In the genomic region with DNA sequence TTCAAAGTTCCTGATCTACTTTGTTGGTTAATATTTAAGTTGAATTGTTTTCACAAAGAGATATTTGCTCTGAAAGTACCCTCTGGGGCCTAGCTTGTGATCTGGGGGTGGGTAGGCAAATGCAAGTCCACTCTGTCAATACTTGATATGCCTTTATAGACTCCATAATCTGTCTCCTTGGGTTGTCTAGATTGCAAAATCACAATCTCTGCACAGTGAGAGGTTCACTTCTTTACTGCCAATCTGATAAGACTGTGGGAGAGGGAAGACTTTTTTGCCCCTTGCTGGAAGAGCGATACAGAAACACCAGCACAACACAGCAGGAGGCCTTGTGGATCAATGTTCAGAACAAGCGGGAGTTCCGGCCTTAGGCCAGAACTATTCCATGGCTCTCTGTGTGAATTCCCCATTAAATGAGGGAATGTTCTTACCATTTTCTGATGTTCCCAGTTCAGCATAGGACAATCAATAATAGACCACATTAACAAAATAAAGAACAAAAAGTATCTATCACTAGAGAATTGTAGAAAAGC, we compare ENCODE assay signal across 23 mouse cellular contexts. TPM values are rescaled to one million over a fixed set of nuclear protein-coding genes. Genes with fewer than 3 reads are reported as not detected.
DNase-seq lines count a peak whose midpoint lies in the region; ATAC-seq and TF ChIP-seq lines count a peak whose summit lies in the region.
"Had no signal": no experiment of that assay in that cellular context is flagged by ENCODE, and none has a peak within 500 bp of the region (broad histone marks: within the 10 kb centered on the region; RNA-seq: fewer than 3 reads in every experiment).

No protein-coding gene starts in this region.

- no peak overlapping the region for H3K9ac ChIP-seq in intestine, embryonic 15.5 days
- no peak overlapping the region for H3K9ac ChIP-seq in intestine, postnatal 0 days (ENCODE audit: low read depth, low read length)
- H3K9ac ChIP-seq in MEL (ENCODE audit: control insufficient read depth, low read depth, low read length, poor library complexity, severe bottlenecking): no peak overlapping the region
- H3K9ac ChIP-seq in forebrain, embryonic 13.5 days: no peak overlapping the region
- H3K9ac ChIP-seq in hindbrain, postnatal 0 days (replicated peaks; ENCODE audit: low read length): no peak overlapping the region
- H3K9ac ChIP-seq: embryonic facial prominence, embryonic 12.5 days had no signal

- no peak for TF ChIP-seq CTCF in intestine, postnatal 0 days (IDR thresholded peaks at IDR 0.05; ENCODE audit: low read depth)
- TF ChIP-seq CTCF in MEL (IDR thresholded peaks at IDR 0.05 in 2 of 3, conservative IDR thresholded peaks at IDR 0.05 in 1 of 3; ENCODE audit: control insufficient read depth in 1 of 3, insufficient read depth in 1 of 3, low read depth in 2 of 3, low read length in 3 of 3, poor library complexity in 1 of 3, severe bottlenecking in 1 of 3): no peak
- no peak for TF ChIP-seq CTCF in small intestine, adult 2 months (IDR thresholded peaks at IDR 0.05; ENCODE audit: extremely low read depth, insufficient read length, insufficient replicate concordance, low read depth, low read length)
- TF ChIP-seq CTCF in hindbrain, postnatal 0 days (IDR thresholded peaks at IDR 0.05; ENCODE audit: low read depth): no peak

- no peak overlapping the region for H3K4me3 ChIP-seq in intestine, embryonic 15.5 days (replicated peaks)
- no peak overlapping the region for H3K4me3 ChIP-seq in intestine, postnatal 0 days (ENCODE audit: low read depth, low read length)
- H3K4me3 ChIP-seq in MEL (ENCODE audit: control insufficient read depth in 1 of 2, insufficient read depth in 1 of 2, low read depth in 2 of 2, low read length in 2 of 2): no peak overlapping the region
- no peak overlapping the region for H3K4me3 ChIP-seq in small intestine, adult 2 months (ENCODE audit: low read depth, low read length)
- H3K4me3 ChIP-seq in forebrain, embryonic 13.5 days: no peak overlapping the region
- H3K4me3 ChIP-seq in hindbrain, postnatal 0 days (ENCODE audit: low read length): no peak overlapping the region
- H3K4me3 ChIP-seq: embryonic facial prominence, embryonic 10.5 days; embryonic facial prominence, embryonic 12.5 days had no signal

- peak; percentile 75 for ATAC-seq in intestine, embryonic 15.5 days
- no peak for ATAC-seq in intestine, postnatal 0 days
- ATAC-seq in forebrain, embryonic 13.5 days: no peak
- no peak for ATAC-seq in hindbrain, postnatal 0 days
- ATAC-seq: CD4-positive, CD25-positive, alpha-beta regulatory T cell, adult 4 months; forebrain, embryonic 14.5 days; forebrain, embryonic 16.5 days had no signal

- WGBS in intestine, embryonic 15.5 days: 72% methylated on average over 3 of the region's 3 CpGs
- 51% methylated on average over 3 of the region's 3 CpGs for WGBS in intestine, postnatal 0 days
- WGBS in small intestine, adult 2 months: 40% methylated on average over 3 of the region's 3 CpGs
- 66% methylated on average over 3 of the region's 3 CpGs for WGBS in forebrain, embryonic 13.5 days
- WGBS in hindbrain, postnatal 0 days: 59% methylated on average over 3 of the region's 3 CpGs

- DNase-seq in MEL (ENCODE audit: low read depth, low spot score) (no peak), ZHBTc4 (ENCODE audit: low read depth, low spot score) (peak; percentile 66)
- DNase-seq in hindbrain, postnatal 0 days (ENCODE audit: low spot score): no peak
- DNase-seq: adrenal gland, adult 2 months; adrenal gland, postnatal 10 days; adrenal gland, postnatal 25 days; B cell, adult 2 months; cerebellum, adult 11 months; cerebellum, adult 18-20 months; cerebellum, adult 8-10 months; cerebellum, adult 9-11 months; cerebellum, postnatal 14 days had no signal

- H3K9me3 ChIP-seq in intestine, embryonic 15.5 days: no peaks in the 10 kb centered on the region
- H3K9me3 ChIP-seq in intestine, postnatal 0 days (ENCODE audit: control insufficient read depth): no peaks in the 10 kb centered on the region
- no peaks in the 10 kb centered on the region for H3K9me3 ChIP-seq in MEL (replicated peaks; ENCODE audit: insufficient read depth, low read length)
- no peaks in the 10 kb centered on the region for H3K9me3 ChIP-seq in forebrain, embryonic 13.5 days (replicated peaks)
- H3K9me3 ChIP-seq in hindbrain, postnatal 0 days (ENCODE audit: low read length): no peaks in the 10 kb centered on the region
- H3K9me3 ChIP-seq: embryonic facial prominence, embryonic 10.5 days; embryonic facial prominence, embryonic 12.5 days; G1E had no signal

- H3K36me3 ChIP-seq in intestine, embryonic 15.5 days: no peaks in the 10 kb centered on the region
- no peaks in the 10 kb centered on the region for H3K36me3 ChIP-seq in intestine, postnatal 0 days (ENCODE audit: control insufficient read depth, insufficient read depth)
- no peaks in the 10 kb centered on the region for H3K36me3 ChIP-seq in MEL (ENCODE audit: control insufficient read depth in 1 of 2, insufficient read depth in 2 of 2, low read length in 2 of 2)
- no peaks in the 10 kb centered on the region for H3K36me3 ChIP-seq in small intestine, adult 2 months (ENCODE audit: control insufficient read depth, insufficient read depth, low read length)
- no peaks in the 10 kb centered on the region for H3K36me3 ChIP-seq in forebrain, embryonic 13.5 days (ENCODE audit: poor library complexity, severe bottlenecking)
- H3K36me3 ChIP-seq in hindbrain, postnatal 0 days (ENCODE audit: insufficient read depth, low read length): no peaks in the 10 kb centered on the region
- H3K36me3 ChIP-seq: embryonic facial prominence, embryonic 10.5 days; embryonic facial prominence, embryonic 12.5 days; G1E had no signal

- H3K4me1 ChIP-seq in intestine, embryonic 15.5 days (replicated peaks): 0 out of 2 replicates have a peak, but pooled peaks cover 7% of the 10 kb centered on the region
- peaks cover 13% of the 10 kb centered on the region; the same call in 1 of the 2 replicates for H3K4me1 ChIP-seq in intestine, postnatal 0 days (replicated peaks; ENCODE audit: control insufficient read depth, insufficient read depth, low read length)
- H3K4me1 ChIP-seq in MEL (ENCODE audit: control insufficient read depth in 1 of 2, insufficient read depth in 2 of 2, low read length in 2 of 2): no peaks in the 10 kb centered on the region
- H3K4me1 ChIP-seq in small intestine, adult 2 months (ENCODE audit: control insufficient read depth, insufficient read depth, insufficient read length, low read length): peaks cover 38% of the 10 kb centered on the region; the same call in 1 of the 2 replicates
- no peaks in the 10 kb centered on the region for H3K4me1 ChIP-seq in forebrain, embryonic 13.5 days
- no peaks in the 10 kb centered on the region for H3K4me1 ChIP-seq in hindbrain, postnatal 0 days (ENCODE audit: insufficient read depth, low read length)
- H3K4me1 ChIP-seq: embryonic facial prominence, embryonic 12.5 days had no signal

- no peak for TF ChIP-seq RAD21 in MEL (IDR thresholded peaks at IDR 0.05; ENCODE audit: low read depth, low read length)

- H3K27ac ChIP-seq in intestine, embryonic 15.5 days: peak overlapping the region; percentile 13; the same call in 1 of the 2 replicates
- no peak overlapping the region for H3K27ac ChIP-seq in intestine, postnatal 0 days (ENCODE audit: low read depth, low read length)
- H3K27ac ChIP-seq in MEL (ENCODE audit: control insufficient read depth, low read depth, low read length): no peak overlapping the region
- H3K27ac ChIP-seq in small intestine, adult 2 months (ENCODE audit: insufficient read depth, low read depth, low read length): peak overlapping the region; percentile 44; the same call in 1 of the 2 replicates
- no peak overlapping the region for H3K27ac ChIP-seq in forebrain, embryonic 13.5 days
- H3K27ac ChIP-seq in hindbrain, postnatal 0 days: no peak overlapping the region
- H3K27ac ChIP-seq: embryonic facial prominence, embryonic 10.5 days; embryonic facial prominence, embryonic 12.5 days had no signal

- TF ChIP-seq POLR2A in MEL (IDR thresholded peaks at IDR 0.05; ENCODE audit: control insufficient read depth in 1 of 2, insufficient read depth in 1 of 2, low read depth in 1 of 2, low read length in 2 of 2, poor library complexity in 1 of 2): no peak
- TF ChIP-seq POLR2A in small intestine, adult 2 months (IDR thresholded peaks at IDR 0.05; ENCODE audit: low read depth, low read length): no peak

- no peaks in the 10 kb centered on the region for H3K27me3 ChIP-seq in intestine, embryonic 15.5 days (replicated peaks)
- H3K27me3 ChIP-seq in intestine, postnatal 0 days (replicated peaks; ENCODE audit: control insufficient read depth, insufficient read depth, low read length): no peaks in the 10 kb centered on the region
- no peaks in the 10 kb centered on the region for H3K27me3 ChIP-seq in MEL (ENCODE audit: control insufficient read depth in 1 of 2, insufficient read depth in 2 of 2, low read length in 2 of 2)
- H3K27me3 ChIP-seq in small intestine, adult 2 months (ENCODE audit: control insufficient read depth, insufficient read depth, low read length): no peaks in the 10 kb centered on the region
- no peaks in the 10 kb centered on the region for H3K27me3 ChIP-seq in forebrain, embryonic 13.5 days
- no peaks in the 10 kb centered on the region for H3K27me3 ChIP-seq in hindbrain, postnatal 0 days (ENCODE audit: insufficient read depth, low read length)
- H3K27me3 ChIP-seq: CH12.LX; embryonic facial prominence, embryonic 12.5 days had no signal

- TF ChIP-seq EP300 in MEL (IDR thresholded peaks at IDR 0.05; ENCODE audit: low read depth in 1 of 2, low read length in 2 of 2): no peak

- no peaks in the 10 kb centered on the region for H3K79me2 ChIP-seq in MEL (ENCODE audit: control insufficient read depth, insufficient read depth, low read length, poor library complexity)

- H3K4me2 ChIP-seq in intestine, embryonic 15.5 days (replicated peaks): no peak overlapping the region
- no peak overlapping the region for H3K4me2 ChIP-seq in intestine, postnatal 0 days (replicated peaks; ENCODE audit: low read depth)
- no peak overlapping the region for H3K4me2 ChIP-seq in forebrain, embryonic 13.5 days
- no peak overlapping the region for H3K4me2 ChIP-seq in hindbrain, postnatal 0 days (ENCODE audit: low read depth, low read length)
- H3K4me2 ChIP-seq: embryonic facial prominence, embryonic 12.5 days had no signal

RNA-seq across cellular contexts. Expression of a gene that starts 15.1 kb away (rescaled TPM):
- polyA plus RNA-seq in intestine, embryonic 15.5 days (2015; fragmentation: Nextera tagmentation; extraction: Ambion mirVana): 42.5 and 43.3 TPM in 2 replicates
- 31.2 and 34.3 TPM in 2 replicates for polyA plus RNA-seq in intestine, postnatal 0 days (2015; fragmentation: Nextera tagmentation; extraction: Ambion mirVana)
- total RNA-seq in MEL (2012; rRNA removed): 8.3 and 9.1 TPM in 2 replicates
- 10 to 100 TPM in 1 of 2 experiments, not detected in 1; 21.5 TPM for polyA plus RNA-seq in MEL (2012; ENCODE audit: insufficient read depth in 1 of 2, insufficient read length in 2 of 2, low read depth in 1 of 2, low replicate concordance in 2 of 2, missing spikeins in 1 of 2)
- polyA plus RNA-seq in small intestine, adult 2 months (2012; rRNA removed): 112 and 227 TPM in 2 replicates
- polyA plus RNA-seq in forebrain, embryonic 13.5 days (2015; fragmentation: Nextera tagmentation; extraction: Ambion mirVana): 48.4 and 48.9 TPM in 2 replicates
- 39.1 and 44.3 TPM in 2 replicates for total RNA-seq in hindbrain, postnatal 0 days (2014; rRNA removed)
- 43.3 and 43.8 TPM in 2 replicates for polyA plus RNA-seq in hindbrain, postnatal 0 days (2015; fragmentation: Nextera tagmentation; extraction: Ambion mirVana)

RNA-seq across cellular contexts. Expression of a gene that starts 20.6 kb away (rescaled TPM):
- polyA plus RNA-seq in intestine, embryonic 15.5 days (2015; fragmentation: Nextera tagmentation; extraction: Ambion mirVana): 247 and 259 TPM in 2 replicates
- 105 and 106 TPM in 2 replicates for polyA plus RNA-seq in intestine, postnatal 0 days (2015; fragmentation: Nextera tagmentation; extraction: Ambion mirVana)
- 398 and 427 TPM in 2 replicates for total RNA-seq in MEL (2012; rRNA removed)
- 100 to 1,000 TPM; 308 to 541 TPM for polyA plus RNA-seq in MEL (2012; ENCODE audit: insufficient read depth in 1 of 2, insufficient read length in 2 of 2, low read depth in 1 of 2, low replicate concordance in 2 of 2, missing spikeins in 1 of 2)
- 32.6 and 54.9 TPM in 2 replicates for polyA plus RNA-seq in small intestine, adult 2 months (2012; rRNA removed)
- polyA plus RNA-seq in forebrain, embryonic 13.5 days (2015; fragmentation: Nextera tagmentation; extraction: Ambion mirVana): 322 and 326 TPM in 2 replicates
- total RNA-seq in hindbrain, postnatal 0 days (2014; rRNA removed): 140 and 174 TPM in 2 replicates
- 130 and 131 TPM in 2 replicates for polyA plus RNA-seq in hindbrain, postnatal 0 days (2015; fragmentation: Nextera tagmentation; extraction: Ambion mirVana)

RNA-seq across cellular contexts. Expression of a gene that starts 30.5 kb away (rescaled TPM):
- polyA plus RNA-seq in intestine, embryonic 15.5 days (2015; fragmentation: Nextera tagmentation; extraction: Ambion mirVana): 19.9 and 25.1 TPM in 2 replicates
- polyA plus RNA-seq in intestine, postnatal 0 days (2015; fragmentation: Nextera tagmentation; extraction: Ambion mirVana): 16.2 and 17.3 TPM in 2 replicates
- 8.8 and 10.3 TPM in 2 replicates for total RNA-seq in MEL (2012; rRNA removed)
- polyA plus RNA-seq in MEL (2012; ENCODE audit: insufficient read depth in 1 of 2, insufficient read length in 2 of 2, low read depth in 1 of 2, low replicate concordance in 2 of 2, missing spikeins in 1 of 2): 10 to 100 TPM in 1 of 2 experiments, not detected in 1; 28.5 TPM
- 9.6 and 21.2 TPM in 2 replicates for polyA plus RNA-seq in small intestine, adult 2 months (2012; rRNA removed)
- 19.2 and 21.7 TPM in 2 replicates for polyA plus RNA-seq in forebrain, embryonic 13.5 days (2015; fragmentation: Nextera tagmentation; extraction: Ambion mirVana)
- 134 and 143 TPM in 2 replicates for total RNA-seq in hindbrain, postnatal 0 days (2014; rRNA removed)
- polyA plus RNA-seq in hindbrain, postnatal 0 days (2015; fragmentation: Nextera tagmentation; extraction: Ambion mirVana): 38.7 and 39.2 TPM in 2 replicates

Comparison
In these comparisons a context has a peak if more than half of its experiments do, and no peak if none do; other contexts are left out.
1. H3K27ac ChIP-seq: peak in intestine, embryonic 15.5 days (single experiment) and small intestine, adult 2 months (single experiment); none in intestine, postnatal 0 days (single experiment), MEL (single experiment), forebrain, embryonic 13.5 days (single experiment) and hindbrain, postnatal 0 days (single experiment).